Mouse (Mus musculus): ENCODE measurements around the gene Ankmy1.

Gene Ankmy1

GRCm38 (mm10) chr1:92911721-92912138, 9.0 kb upstream of the Ankmy1 start:
- no peak for DNase-seq (ENCODE audit: low read depth, low spot score)

- no peak for DNase-seq (ENCODE audit: low read depth, low spot score)
Measured at GRCm38 (mm10) chr1:92910925-92911720, 8.4 kb upstream of the Ankmy1 start.

GRCm38 (mm10) chr1:92910239-92910885, 7.7 kb upstream of the Ankmy1 start, which contains the start of gene Rnpepl1:
Rnpepl1 (plus strand) TSS chr1:92910783.
- DNase-seq (ENCODE audit: low read depth, low spot score) = peak; percentile 58

GRCm38 (mm10) chr1:92909068-92909467, 6.4 kb upstream of the Ankmy1 start:
- no peak for DNase-seq (ENCODE audit: low read depth, low spot score)

- DNase-seq (ENCODE audit: low read depth, low spot score) = no peak
Measured at GRCm38 (mm10) chr1:92908664-92909063, 6.0 kb upstream of the Ankmy1 start.

GRCm38 (mm10) chr1:92907632-92908360, 5.1 kb upstream of the Ankmy1 start:
- DNase-seq (ENCODE audit: low read depth, low spot score) = no peak

GRCm38 (mm10) chr1:92906779-92907631, 4.3 kb upstream of the Ankmy1 start, which contains the start of gene Dusp28:
Dusp28 (plus strand) TSS chr1:92906981.
- DNase-seq (ENCODE audit: low read depth, low spot score) = peak; percentile 77

- no peak for DNase-seq (ENCODE audit: low read depth, low spot score)
Measured at GRCm38 (mm10) chr1:92905703-92906310, 3.1 kb upstream of the Ankmy1 start.

- DNase-seq (ENCODE audit: low read depth, low spot score) = no peak
Measured at GRCm38 (mm10) chr1:92903627-92904026, 921 bp upstream of the Ankmy1 start.

GRCm38 (mm10) chr1:92895089-92895488, 7.6 kb downstream of the Ankmy1 start:
- peak; percentile 67 for DNase-seq (ENCODE audit: low read depth, low spot score)

- no peak for DNase-seq (ENCODE audit: low read depth, low spot score)
Measured at GRCm38 (mm10) chr1:92893896-92894295, 8.8 kb downstream of the Ankmy1 start.

- no peak for DNase-seq (ENCODE audit: low read depth, low spot score)
Measured at GRCm38 (mm10) chr1:92892791-92893190, 9.9 kb downstream of the Ankmy1 start.

- no peak for DNase-seq (ENCODE audit: low read depth, low spot score)
Measured at GRCm38 (mm10) chr1:92888901-92889655, 13.6 kb downstream of the Ankmy1 start.

- DNase-seq (ENCODE audit: low read depth, low spot score) = no peak
Measured at GRCm38 (mm10) chr1:92881982-92882381, 20.7 kb downstream of the Ankmy1 start.

GRCm38 (mm10) chr1:92880101-92880500, 22.6 kb downstream of the Ankmy1 start:
- no peak for DNase-seq (ENCODE audit: low read depth, low spot score)

GRCm38 (mm10) chr1:92879266-92879665, 23.4 kb downstream of the Ankmy1 start:
- no peak for DNase-seq (ENCODE audit: low read depth, low spot score)

- no peak for DNase-seq (ENCODE audit: low read depth, low spot score)
Measured at GRCm38 (mm10) chr1:92878066-92878741, 24.5 kb downstream of the Ankmy1 start.

- DNase-seq (ENCODE audit: low read depth, low spot score) = no peak
Measured at GRCm38 (mm10) chr1:92877431-92877978, 25.2 kb downstream of the Ankmy1 start.

Data from retina, postnatal 7 days (tissue).